Mouse (Mus musculus): ENCODE data around the gene Mrpl41.
"Not testable (repeated sequence)": the region's sequence is repeated elsewhere in the genome, so short reads cannot be mapped to it uniquely, and the experiment has no call there.

Gene Mrpl41

DNA sequence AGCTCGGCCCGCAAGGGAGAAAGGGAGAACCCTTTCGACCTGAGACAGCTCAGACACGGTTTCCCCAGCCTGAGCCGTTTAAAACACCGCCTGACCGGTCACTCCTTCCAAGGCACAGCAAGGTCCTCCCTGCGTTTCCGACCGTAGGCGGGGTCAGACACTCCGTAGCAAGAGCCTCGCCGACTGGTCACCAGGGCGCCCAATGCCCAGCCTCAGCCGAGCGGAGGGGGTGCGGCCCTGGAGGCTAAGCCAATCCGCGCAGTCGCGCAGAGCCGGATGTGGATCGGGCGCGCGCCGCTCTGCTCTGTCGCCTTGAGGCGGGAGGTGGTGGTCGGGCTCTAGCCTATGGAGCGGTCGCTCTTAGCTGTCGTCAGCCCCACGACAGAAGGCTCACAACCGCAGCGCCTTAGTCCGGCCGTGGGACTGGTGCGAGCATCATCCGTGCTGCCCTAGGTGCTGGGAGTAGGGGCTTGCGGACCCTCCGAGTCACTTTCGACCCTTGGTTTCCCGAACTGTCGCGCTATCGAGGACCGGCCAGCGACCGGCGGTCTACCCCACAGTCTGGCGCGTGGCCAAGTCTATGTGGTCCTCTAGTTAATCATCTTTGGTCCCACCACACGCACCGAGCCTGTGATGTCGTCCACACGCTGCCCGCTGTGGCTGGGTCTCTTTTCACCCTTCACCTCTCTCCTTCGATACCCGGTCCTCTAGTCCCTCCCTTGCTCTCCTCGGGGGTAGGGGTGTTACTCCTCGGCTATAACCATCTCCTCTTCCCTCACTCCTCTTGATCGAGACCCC, at the start of gene Mrpl41:
Gene Mrpl41, minus strand, starts transcription at position 193 of the 798 bp plus-strand sequence.
- DNase-seq (ENCODE audit: low read depth, low spot score) = peak; percentile 98

DNA sequence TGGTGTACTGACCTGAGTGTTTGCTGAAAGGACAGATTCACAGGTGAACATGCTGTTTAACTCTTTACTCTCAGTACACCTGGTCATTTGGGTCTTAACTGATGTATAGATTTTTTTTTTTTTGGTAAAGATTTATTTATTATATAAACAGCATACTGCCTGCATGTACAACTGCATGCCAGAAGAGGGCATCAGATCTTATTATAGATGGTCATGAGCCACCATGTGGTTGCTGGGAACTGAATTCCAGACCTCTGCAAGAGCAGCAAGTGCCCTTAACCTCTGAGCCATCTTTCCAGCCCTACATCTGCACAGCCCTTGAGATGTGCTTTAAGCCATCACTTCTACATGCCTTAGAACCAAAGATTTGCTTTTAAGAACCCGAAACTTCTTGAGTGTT, 47.8 kb upstream of the Mrpl41 start:
- DNase-seq (ENCODE audit: low read depth, low spot score) = peak; percentile 27

DNA sequence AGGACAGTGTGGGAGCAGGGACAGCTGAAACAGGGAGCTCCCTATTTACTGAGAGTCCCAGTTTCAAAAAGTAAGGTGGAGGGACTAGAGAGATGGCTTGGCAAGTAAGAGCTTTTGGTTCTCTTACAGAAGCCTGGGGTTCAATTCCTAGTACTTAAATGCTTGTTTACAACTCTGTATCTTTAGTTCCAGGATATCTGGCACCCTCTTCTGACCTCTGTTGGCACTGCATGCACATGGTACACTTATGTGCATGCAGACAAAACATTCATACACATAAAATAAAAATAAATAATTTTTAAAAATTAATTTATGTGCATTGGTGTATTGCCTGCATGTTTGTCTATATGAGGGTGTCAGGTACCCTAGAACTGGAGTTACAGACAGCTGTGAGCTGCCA, 33.4 kb upstream of the Mrpl41 start:
- peak; percentile 57 for DNase-seq (ENCODE audit: low read depth, low spot score)

DNA sequence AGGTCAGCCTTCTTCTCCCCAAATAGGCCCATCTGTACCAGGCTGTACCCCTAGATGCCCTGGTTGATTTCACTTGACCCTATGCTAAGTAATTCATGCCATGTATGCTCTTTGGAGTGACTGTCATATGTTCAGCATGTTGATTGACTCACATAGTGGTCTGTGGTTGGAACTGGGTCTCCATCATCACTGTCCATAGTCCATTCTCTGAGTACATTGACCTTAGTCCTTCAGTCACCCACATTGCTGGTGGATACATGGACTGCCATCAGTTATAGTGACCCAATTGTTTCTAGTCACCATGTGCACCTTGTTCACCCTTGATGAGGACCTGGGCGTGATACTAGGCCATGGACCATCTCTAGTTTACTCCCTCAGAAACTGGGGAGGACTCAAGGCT, 31.9 kb upstream of the Mrpl41 start:
- DNase-seq (ENCODE audit: low read depth, low spot score) = no peak

DNA sequence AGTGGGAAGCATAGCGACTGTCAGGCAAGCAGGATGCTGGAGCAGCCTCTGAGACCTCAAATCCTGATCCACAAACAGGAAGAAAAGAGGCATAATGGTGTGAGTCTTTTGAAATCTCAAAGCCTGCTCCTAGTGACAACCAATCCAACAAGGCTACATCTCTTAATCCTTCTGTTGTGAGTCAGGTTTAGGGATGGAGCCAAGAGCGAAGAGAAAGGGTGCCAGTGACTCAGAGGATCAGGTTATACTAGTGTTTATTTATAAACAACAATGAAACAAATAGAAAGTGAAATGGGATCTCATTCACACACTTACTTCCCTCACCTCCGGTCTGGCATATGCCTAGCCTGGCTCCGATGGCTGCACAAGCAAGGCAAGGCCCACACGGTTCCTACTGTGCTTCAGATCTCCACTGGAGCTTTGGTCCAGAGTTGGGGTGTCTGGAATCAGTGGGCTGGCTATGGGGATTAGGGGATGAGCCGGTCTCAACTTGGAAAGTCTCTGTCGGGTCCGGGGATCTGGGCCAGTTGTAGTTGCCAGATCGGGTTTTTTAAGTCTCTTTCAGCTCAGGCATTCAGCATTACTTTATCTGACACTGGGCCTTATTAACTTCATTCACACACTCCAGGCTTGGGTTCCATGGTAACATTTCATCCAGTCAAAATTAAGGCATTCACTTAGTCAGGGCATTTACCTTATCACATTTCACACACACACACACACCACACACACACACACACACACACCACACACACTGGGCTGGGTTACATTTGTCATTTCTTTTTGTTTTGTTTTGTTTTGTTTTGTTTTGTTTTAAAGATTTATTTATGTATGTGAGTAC, 29.3 kb upstream of the Mrpl41 start:
- no peak for DNase-seq (ENCODE audit: low read depth, low spot score)

DNA sequence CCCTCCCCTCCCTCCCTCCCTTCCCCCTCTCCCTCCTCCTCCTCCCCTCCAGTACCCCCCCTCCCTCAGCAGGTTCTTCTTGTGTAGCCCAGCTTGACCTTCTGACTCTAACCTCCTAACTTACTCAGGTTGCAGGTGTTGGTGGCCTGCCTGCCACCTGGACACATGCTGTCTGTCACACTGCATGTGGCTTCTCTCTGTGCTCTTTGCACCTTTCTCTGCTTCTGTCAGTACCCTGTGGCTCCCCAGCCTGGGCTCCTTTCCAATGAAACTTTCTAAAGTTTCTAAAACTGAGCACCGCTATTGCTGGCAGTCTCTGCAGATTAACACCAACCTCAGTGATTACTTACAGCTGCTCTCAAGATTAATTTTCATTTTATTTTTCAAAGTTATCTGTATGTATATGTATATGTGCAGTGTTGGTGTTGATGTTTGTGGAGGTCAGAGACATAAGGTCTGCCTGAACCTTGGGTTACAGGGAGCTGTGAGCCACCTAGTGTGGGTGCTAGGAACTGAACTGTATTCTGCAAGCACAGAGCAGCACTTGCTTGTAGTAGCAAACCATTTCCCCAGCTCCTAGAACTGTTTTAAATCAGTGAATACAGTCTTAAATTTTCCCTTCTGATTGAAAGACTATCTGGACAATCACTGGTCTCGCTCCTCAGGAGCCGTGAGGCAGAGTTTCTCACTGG, 25.8 kb upstream of the Mrpl41 start:
- no peak for DNase-seq (ENCODE audit: low read depth, low spot score)

DNA sequence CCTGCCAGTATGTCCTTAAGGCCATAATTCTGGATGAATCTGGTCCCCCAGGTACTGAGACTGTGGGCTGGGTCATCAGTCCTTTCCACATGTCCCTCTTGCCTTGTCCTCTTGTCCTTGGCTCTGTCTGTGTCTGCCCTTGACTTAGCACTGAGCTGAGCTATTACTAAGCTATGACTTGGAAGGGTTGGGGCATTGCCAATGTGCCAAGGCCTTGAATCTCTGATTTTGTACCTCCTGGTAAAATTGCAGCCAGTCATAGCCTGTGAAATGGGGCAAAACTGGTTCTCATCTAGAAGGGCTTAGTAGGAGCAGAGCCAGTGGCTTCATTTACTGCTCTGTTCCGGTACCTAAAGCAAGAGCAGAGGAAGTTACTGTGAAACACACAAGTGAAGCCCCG, 21.6 kb upstream of the Mrpl41 start:
- DNase-seq (ENCODE audit: low read depth, low spot score) = no peak

DNA sequence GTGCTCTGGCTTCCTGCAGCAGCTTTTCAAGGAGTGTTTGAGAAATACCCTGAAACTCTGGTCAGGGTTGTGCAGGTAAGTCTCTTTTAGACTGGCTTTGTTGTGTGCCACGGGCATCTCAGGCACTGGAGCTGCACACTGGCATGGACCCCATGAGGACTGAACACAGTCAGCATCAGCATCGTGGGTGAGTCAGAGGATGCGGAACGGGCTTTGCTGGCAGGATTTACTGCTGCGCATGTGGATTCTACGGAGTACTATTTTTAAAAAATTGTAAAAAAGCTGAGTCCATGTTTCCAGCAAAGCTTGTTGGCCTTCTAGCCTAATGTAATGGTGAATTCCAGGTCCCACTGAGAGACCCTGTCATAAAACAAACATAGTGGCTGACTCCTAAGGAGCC, 20.4 kb upstream of the Mrpl41 start:
- DNase-seq (ENCODE audit: low read depth, low spot score) = no peak

DNA sequence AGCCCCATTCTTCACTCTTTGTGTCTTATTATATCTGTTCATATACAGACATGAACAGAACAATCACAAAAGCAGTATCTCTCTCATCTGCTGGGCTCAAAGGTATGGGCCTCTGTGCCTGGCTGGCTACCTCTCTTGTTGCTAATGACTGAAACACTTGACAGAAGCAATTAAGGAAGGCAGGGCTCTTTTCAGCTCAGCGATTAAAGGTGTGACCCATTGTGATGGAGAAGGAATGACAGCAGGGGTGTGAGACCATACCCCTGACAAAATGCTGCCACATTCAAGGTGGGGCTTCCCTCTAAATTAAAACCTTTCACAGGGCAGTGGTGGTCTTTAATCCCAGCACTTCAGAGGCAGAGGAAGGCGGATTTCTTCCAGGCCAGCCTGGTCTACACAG, 12.9 kb upstream of the Mrpl41 start:
- DNase-seq (ENCODE audit: low read depth, low spot score) = no peak

DNA sequence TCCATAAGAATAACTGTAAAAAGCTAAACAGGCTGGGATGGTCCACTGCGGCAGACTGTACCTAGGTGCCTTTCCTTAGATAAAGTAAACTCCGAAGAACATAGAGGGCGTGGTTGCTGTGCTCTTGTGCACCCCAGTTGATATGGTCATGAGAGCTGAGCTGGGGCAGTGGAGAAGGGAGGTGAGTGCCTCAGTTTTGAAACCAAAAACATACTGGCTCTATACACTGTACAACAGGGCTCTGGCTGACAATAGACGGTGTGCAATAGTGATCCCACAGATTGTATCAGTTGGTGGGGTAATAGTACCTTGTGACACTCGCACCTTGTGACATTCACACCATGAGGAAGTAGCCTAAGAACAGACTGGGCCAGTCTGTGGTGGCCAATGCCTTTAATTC, 2.1 kb upstream of the Mrpl41 start:
- peak; percentile 27 for DNase-seq (ENCODE audit: low read depth, low spot score)

DNA sequence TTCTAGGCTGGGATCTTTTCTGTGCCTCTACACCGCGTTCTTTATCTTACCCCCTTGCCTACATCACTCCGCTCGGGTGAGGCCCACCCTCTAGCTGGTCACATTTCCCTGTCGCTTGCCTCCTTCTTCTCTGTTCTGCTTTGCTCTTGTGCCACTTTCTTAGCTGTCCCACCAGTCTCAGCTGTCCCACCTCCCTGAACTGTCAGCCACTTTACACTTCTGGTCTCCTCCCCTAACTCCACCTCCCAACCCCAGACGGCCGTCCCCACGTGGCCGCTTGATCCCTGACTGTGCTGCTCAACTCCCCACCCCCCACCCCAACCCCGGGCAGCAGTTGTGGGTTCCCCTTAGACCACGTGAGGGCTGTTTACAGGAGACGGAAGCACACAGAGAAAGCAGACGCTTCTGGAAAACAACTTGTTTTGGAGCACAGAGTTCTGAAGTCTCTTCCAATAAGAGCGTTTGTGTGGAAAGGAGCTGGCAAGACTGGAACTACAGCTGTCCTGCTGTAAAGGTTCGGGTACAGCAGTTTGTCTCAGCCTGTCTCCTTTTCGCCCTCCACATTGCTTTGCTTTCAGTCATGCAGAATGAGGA, 903 bp upstream of the Mrpl41 start, which contains the start of gene Pnpla7:
Gene Pnpla7, plus strand, starts transcription at position 330 of the 594 bp plus-strand sequence.
- DNase-seq (ENCODE audit: low read depth, low spot score) = peak; percentile 96

DNA sequence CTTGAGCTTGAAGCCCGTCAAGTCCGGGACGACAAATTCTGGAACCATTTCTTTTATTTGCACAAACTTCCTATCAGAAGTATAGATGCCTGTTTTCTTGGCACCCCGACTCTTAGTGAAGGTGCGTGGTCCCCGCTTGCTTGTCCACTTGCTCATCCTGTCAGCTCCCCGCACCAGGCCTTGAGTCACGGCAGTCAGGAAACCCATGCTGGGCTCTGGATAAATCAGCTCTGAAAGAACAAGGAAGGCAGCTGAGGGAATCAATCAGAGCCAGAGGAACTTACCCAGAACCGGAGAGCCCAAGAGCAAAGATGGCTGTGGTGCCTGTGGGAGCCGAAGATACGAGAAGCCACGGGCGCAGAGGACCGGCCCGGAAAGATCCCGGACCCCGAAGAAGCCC, 446 bp downstream of the Mrpl41 start:
- DNase-seq (ENCODE audit: low read depth, low spot score) = not testable (repeated sequence)

DNA sequence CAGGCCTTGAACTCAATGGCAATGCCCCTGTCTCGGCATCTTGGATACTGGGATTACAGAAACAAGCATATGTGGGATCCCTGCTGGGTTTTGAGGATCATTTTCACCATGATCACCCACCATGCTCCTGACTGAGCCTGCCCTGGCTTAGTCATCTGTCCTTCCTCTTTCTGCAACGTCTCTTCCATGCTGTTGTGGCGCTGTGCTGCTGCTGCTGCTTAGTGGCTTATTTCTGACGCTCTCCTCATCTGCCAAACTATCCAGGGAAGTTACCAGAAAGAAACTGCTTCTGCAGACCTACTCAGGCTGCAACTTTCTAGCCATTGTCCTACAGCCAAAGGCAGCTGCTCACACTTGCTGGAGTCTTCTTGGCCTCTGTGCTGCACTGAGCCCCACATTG, 4.5 kb downstream of the Mrpl41 start:
- no peak for DNase-seq (ENCODE audit: low read depth, low spot score)

DNA sequence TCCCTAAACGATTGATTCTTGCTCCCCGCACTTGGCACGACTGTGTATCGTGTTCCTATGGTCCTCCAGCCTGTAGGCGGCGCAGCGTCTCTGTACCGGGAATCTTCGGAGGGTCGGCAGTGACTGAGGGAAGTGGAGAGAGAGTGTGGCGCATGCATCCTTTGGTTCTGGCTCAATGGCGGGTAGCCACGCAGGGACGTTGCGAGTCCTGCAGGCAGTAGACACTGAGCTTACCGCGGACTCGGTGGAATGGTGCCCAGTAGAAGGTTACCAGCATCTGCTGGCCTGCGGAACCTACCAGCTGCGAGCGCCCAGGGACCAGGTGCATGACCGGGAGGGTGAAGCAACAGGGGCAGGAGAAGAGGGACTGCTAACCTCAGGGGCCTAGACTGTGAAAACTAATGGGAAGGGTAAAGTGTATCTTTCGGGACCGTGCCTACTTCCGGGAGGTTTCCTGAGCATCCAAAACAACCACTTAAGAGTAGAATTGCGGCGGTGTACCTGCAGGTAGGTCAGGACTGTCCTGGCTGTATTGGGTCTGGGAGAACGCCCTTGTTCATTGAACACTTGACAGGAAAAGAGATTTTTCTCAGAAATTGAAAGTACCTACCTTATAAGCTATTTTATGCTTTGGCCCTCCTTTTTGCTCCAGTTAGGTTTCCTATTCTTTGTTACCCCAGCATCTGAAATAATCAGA, 12.4 kb downstream of the Mrpl41 start, which contains the start of gene Dph7:
Gene Dph7, plus strand, starts transcription at position 97 of the 697 bp plus-strand sequence.
- DNase-seq (ENCODE audit: low read depth, low spot score) = peak; percentile 90

DNA sequence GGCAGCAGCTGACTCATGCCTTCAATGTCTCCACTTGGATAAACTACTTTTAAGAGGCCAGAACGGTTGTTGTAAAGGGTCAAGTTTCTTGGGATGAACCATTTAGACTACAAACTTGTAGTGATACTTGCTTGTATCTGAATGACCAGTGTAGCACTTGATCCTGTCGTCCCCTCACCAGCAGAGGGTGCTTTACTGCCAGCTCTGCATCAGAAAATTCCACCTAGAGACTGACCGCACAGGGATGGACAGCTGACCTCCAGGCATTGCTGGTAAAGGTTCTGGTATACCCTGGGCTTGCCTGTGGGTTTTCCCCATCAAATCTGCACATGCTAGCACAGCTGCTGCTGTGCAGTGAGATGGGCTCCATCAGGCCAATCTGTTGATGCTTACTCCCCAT, 14.0 kb downstream of the Mrpl41 start:
- DNase-seq (ENCODE audit: low read depth, low spot score) = peak; percentile 40

DNA sequence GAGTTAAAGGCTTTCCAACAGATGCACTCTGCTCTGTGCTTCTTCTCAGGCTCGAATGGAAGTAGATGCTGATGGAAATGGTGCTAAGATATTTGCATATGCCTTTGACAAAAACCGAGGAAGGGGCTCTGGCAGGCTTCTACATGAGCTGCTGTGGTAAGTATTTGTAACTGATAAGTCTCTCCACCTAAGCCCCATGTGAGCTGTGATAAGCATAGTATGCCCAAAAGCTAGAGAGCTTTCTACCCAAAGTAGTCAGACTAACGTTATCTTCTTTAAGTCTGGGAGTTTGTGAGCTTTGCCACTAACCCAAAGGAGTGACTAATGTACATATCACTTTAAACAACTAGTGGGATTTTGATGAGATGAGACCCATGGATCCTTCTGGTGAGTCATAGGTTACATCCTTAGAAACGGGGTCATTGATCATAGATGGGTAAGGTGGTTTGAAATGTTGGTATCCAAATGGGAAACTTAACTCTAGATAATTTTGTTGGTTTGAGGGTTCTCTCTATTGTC, 22.3 kb downstream of the Mrpl41 start:
- no peak for DNase-seq (ENCODE audit: low read depth, low spot score)

DNA sequence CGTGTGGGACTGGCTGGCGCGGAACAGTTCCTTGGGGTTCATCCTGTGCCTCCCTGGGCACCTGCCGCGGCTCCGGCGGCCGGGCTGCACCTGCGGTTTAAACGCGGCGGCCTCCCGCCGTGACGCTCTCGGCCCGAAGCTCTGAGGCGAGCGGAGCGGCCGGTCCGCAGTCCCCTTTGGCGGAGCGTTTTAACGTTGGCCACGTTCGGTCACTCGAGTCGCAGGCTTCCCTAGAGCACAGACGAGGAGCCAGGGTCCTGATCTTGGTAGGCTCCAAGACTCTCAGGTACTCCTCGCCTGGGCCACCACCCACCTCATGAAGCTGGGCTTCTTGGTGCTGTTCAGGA, 24.7 kb downstream of the Mrpl41 start:
- DNase-seq (ENCODE audit: low read depth, low spot score) = peak; percentile 62

DNA sequence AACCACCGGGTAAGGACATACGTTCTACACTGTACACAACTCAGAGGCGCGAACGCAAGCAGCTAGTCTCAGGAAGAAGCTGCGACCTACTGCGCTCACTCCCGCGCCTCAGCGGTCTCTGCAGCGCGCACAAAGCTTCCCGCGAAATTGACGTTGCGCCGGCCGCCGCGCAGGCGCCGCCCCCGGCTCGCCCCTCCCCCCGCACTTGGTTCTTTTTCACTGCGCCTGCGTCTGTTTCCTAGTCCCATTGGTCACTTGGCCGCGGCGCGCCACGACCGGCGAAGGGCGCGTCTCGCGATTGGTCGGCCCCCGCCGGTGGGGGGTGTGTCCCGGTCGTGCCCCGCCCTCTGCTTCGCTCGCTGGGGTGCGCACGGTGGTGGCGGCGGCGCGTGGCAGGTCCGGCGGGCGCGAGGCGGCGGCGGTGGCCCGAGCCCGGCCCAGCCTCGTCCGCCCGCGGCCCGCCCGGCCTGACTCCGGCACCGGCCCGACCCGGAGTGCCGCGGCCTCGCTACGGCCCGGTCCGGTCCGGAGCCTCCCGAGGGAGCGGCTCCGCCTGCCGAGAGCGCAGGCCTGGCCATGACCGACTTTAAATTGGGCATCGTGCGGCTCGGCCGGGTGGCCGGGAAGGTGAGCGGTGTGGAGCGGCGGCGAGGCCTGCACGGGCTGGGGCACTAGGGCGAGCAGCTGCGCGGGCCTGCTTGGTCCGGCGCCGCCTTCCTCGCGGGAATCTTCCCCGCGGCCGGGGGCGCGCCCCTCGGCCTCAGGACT, 25.3 kb downstream of the Mrpl41 start, which contains the start of gene Zmynd19:
Gene Zmynd19, plus strand, starts transcription at position 372 of the 768 bp plus-strand sequence.
- DNase-seq (ENCODE audit: low read depth, low spot score) = peak; percentile 97

DNA sequence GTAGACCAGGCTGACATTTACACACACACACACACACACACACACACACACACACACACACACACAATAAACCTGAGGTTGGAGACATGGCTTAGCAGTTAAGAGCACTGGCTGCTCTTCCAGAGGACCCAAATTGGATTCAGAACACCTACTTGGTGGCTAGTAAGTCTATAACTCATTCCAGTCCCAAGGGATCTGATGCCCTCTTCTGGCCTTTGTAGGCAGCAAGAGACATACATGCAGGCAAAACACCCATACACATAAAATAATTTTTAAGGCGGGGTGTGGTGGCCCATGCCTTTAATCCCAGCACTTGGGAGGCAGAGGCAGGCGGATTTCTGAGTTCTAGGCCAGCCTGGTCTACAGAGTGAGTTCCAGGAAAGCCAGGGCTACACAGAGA, 30.6 kb downstream of the Mrpl41 start:
- peak; percentile 71 for DNase-seq (ENCODE audit: low read depth, low spot score)

DNA sequence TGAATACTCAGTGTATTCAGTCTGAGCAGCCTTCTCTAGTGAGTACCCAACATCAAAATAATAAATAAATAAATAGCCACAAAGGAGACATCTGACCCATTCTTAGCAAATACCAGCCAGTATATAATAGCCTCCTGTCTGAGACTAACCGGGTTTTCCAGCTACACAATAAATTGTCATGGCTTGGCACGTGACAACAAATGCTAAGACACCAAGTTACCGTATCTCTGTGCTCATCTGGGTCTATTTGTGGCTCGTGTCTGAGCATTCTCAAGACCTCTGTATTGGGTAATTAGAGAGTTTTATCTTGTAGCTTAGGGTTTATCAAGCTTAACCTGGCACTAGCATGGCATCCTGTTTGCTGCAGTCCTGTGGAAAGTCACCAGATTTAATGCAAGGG, 32.8 kb downstream of the Mrpl41 start:
- DNase-seq (ENCODE audit: low read depth, low spot score) = no peak

Measured in A20 (cell line).